Mouse (Mus musculus): ENCODE results near the gene Il17re. TPM values are rescaled to one million over a fixed set of nuclear protein-coding genes. Genes with fewer than 3 reads are reported as not detected.

The Il17re gene
- polyA plus RNA-seq (2015; fragmentation: Illumina TruSeq; extraction: RNeasy Lipid Tissue Mini Kit (QIAGEN cat#74804); ENCODE audit: insufficient read depth, low replicate concordance), result 0.30 TPM

GRCm38 (mm10) chr6:113457952-113458534, at the start of gene Il17re:
Gene Il17re, plus strand, starts transcription at chr6:113458484.

DNA sequence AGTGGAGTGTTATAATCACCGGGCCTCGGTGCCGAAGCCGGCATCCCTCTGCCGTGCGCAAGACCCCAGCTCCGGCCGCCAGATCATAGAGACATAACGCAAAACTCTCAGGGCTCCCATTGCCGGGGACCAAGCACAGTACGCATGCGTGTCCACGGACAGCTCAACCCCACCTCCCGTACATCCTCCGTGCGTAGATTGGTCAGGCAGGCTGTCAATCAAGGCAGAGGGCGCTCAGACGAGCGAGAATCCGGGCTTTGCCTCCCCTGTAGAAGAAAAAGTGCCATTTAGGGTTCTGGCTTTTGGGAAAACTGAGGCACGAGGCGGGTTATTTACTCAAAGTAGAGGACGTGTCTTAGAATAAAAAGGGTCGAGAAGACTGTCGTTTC, 39.1 kb upstream of the Il17re start, which contains the start of gene Rpusd3:
Gene Rpusd3 (minus strand): TSS at position 142 of the 389 bp plus-strand sequence.

GRCm38 (mm10) chr6:113435664-113436205, 22.5 kb upstream of the Il17re start, which contains the start of gene Cidec:
Gene Cidec, minus strand, starts transcription at chr6:113435760.

GRCm38 (mm10) chr6:113442442-113443090, 15.7 kb upstream of the Il17re start, which contains the start of gene Jagn1:
Gene Jagn1, plus strand, starts transcription at chr6:113442569.

DNA sequence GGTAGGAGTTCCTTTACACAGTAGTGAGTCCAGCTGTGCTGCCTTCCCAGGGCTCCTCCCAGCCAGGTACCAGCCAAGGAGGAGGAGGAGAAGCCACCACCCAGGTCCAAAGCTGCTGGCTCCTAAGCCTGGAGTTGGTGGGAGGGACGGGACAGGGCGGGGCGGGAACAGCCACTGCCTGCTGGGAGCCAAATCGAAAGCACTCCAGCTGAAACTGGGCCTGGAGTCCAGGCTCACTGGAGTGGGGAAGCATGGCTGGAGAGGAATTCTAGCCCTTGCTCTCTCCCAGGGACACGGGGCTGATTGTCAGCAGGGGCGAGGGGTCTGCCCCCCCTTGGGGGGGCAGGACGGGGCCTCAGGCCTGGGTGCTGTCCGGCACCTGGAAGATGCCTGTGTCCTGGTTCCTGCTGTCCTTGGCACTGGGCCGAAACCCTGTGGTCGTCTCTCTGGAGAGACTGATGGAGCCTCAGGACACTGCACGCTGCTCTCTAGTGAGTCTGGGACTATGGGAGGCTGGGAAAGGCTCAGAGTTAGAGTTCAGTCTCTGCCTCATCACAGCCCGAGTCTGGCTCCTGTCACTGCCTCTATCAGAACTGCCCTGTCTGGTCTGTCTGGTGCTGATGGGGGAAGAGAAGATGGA, 13.1 kb downstream of the Il17re start, which contains the start of gene Il17rc:
Gene Il17rc (plus strand): TSS at position 131 of the 640 bp plus-strand sequence.

GRCm38 (mm10) chr6:113483100-113483615, 24.9 kb downstream of the Il17re start, which contains the start of gene Creld1:
Gene Creld1, plus strand, starts transcription at chr6:113483297.

DNA sequence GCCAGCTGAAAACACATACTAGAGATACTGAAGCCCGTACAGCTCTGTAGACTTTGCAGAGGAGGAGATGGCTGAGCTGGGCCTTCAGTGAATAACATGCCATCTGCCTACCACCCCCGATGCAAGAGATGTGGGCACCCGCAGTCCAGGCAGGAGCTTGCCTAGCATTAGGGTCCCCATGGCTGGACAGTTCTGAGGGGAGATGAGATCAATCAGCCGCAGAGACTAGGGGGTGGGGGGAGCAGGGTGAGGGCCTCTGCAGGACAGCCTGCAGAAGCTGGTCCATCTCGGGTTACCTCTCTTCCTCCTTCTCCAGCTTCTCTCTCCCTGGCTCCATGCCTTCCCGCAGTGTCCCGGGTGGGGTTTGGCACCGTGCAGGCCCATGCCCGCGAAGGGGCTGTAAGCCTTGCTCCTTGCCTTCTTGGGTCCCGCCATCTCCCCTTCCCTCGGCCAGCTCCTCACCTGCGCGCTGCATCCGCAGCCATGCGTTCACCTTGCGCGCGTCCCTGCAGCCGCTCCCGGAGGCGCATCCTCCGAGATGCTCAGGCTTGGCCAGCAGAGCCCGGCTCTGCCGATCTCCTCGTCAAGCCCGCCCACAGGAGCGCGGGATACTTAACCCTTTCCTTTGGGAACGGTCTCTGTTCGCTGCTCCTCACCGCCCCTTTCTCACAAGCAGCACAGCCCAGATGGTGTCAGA, 43.3 kb downstream of the Il17re start, which contains the start of gene Prrt3:
Gene Prrt3 (minus strand): TSS at position 544 of the 697 bp plus-strand sequence.

Other genes with a start within 250 kb of the Il17re start
- gene Mtmr14, start 220.6 kb upstream of the Il17re start, polyA plus RNA-seq (2015; fragmentation: Illumina TruSeq; extraction: RNeasy Lipid Tissue Mini Kit (QIAGEN cat#74804); ENCODE audit: insufficient read depth, low replicate concordance), result 45.3 TPM
- 0.22 TPM for gene Cpne9, start 176.2 kb upstream of the Il17re start, polyA plus RNA-seq (2015; fragmentation: Illumina TruSeq; extraction: RNeasy Lipid Tissue Mini Kit (QIAGEN cat#74804); ENCODE audit: insufficient read depth, low replicate concordance)
- 28.8 TPM for gene Brpf1, start 151.3 kb upstream of the Il17re start, polyA plus RNA-seq (2015; fragmentation: Illumina TruSeq; extraction: RNeasy Lipid Tissue Mini Kit (QIAGEN cat#74804); ENCODE audit: insufficient read depth, low replicate concordance)
- gene Ogg1, start 131.5 kb upstream of the Il17re start, polyA plus RNA-seq (2015; fragmentation: Illumina TruSeq; extraction: RNeasy Lipid Tissue Mini Kit (QIAGEN cat#74804); ENCODE audit: insufficient read depth, low replicate concordance), result 8.3 TPM
- gene Camk1, start 114.5 kb upstream of the Il17re start, polyA plus RNA-seq (2015; fragmentation: Illumina TruSeq; extraction: RNeasy Lipid Tissue Mini Kit (QIAGEN cat#74804); ENCODE audit: insufficient read depth, low replicate concordance), result 26.1 TPM
- gene Tada3, start 80.6 kb upstream of the Il17re start, polyA plus RNA-seq (2015; fragmentation: Illumina TruSeq; extraction: RNeasy Lipid Tissue Mini Kit (QIAGEN cat#74804); ENCODE audit: insufficient read depth, low replicate concordance), result 7.6 TPM
- 323 TPM for gene Arpc4, start 80.4 kb upstream of the Il17re start, polyA plus RNA-seq (2015; fragmentation: Illumina TruSeq; extraction: RNeasy Lipid Tissue Mini Kit (QIAGEN cat#74804); ENCODE audit: insufficient read depth, low replicate concordance)
- gene Ttll3, start 69.2 kb upstream of the Il17re start, polyA plus RNA-seq (2015; fragmentation: Illumina TruSeq; extraction: RNeasy Lipid Tissue Mini Kit (QIAGEN cat#74804); ENCODE audit: insufficient read depth, low replicate concordance), result 14.6 TPM
- gene Rpusd3, start 39.1 kb upstream of the Il17re start, polyA plus RNA-seq (2015; fragmentation: Illumina TruSeq; extraction: RNeasy Lipid Tissue Mini Kit (QIAGEN cat#74804); ENCODE audit: insufficient read depth, low replicate concordance), result 3.2 TPM
- 1.0 TPM for gene Cidec, start 22.7 kb upstream of the Il17re start, polyA plus RNA-seq (2015; fragmentation: Illumina TruSeq; extraction: RNeasy Lipid Tissue Mini Kit (QIAGEN cat#74804); ENCODE audit: insufficient read depth, low replicate concordance)
- gene Jagn1, start 15.9 kb upstream of the Il17re start, polyA plus RNA-seq (2015; fragmentation: Illumina TruSeq; extraction: RNeasy Lipid Tissue Mini Kit (QIAGEN cat#74804); ENCODE audit: insufficient read depth, low replicate concordance), result 36.6 TPM
- 1.5 TPM for gene Il17rc, start 12.9 kb downstream of the Il17re start, polyA plus RNA-seq (2015; fragmentation: Illumina TruSeq; extraction: RNeasy Lipid Tissue Mini Kit (QIAGEN cat#74804); ENCODE audit: insufficient read depth, low replicate concordance)
- gene Creld1, start 24.8 kb downstream of the Il17re start, polyA plus RNA-seq (2015; fragmentation: Illumina TruSeq; extraction: RNeasy Lipid Tissue Mini Kit (QIAGEN cat#74804); ENCODE audit: insufficient read depth, low replicate concordance), result 8.4 TPM
- gene Prrt3, start 43.4 kb downstream of the Il17re start, polyA plus RNA-seq (2015; fragmentation: Illumina TruSeq; extraction: RNeasy Lipid Tissue Mini Kit (QIAGEN cat#74804); ENCODE audit: insufficient read depth, low replicate concordance), result not detected
- 72.2 TPM for gene Emc3, start 73.2 kb downstream of the Il17re start, polyA plus RNA-seq (2015; fragmentation: Illumina TruSeq; extraction: RNeasy Lipid Tissue Mini Kit (QIAGEN cat#74804); ENCODE audit: insufficient read depth, low replicate concordance)
- 7.1 TPM for gene Fancd2, start 73.2 kb downstream of the Il17re start, polyA plus RNA-seq (2015; fragmentation: Illumina TruSeq; extraction: RNeasy Lipid Tissue Mini Kit (QIAGEN cat#74804); ENCODE audit: insufficient read depth, low replicate concordance)
- gene Fancd2os, start 142.2 kb downstream of the Il17re start, polyA plus RNA-seq (2015; fragmentation: Illumina TruSeq; extraction: RNeasy Lipid Tissue Mini Kit (QIAGEN cat#74804); ENCODE audit: insufficient read depth, low replicate concordance), result not detected
- gene Brk1, start 146.3 kb downstream of the Il17re start, polyA plus RNA-seq (2015; fragmentation: Illumina TruSeq; extraction: RNeasy Lipid Tissue Mini Kit (QIAGEN cat#74804); ENCODE audit: insufficient read depth, low replicate concordance), result 231 TPM
- 31.5 TPM for gene Vhl, start 165.5 kb downstream of the Il17re start, polyA plus RNA-seq (2015; fragmentation: Illumina TruSeq; extraction: RNeasy Lipid Tissue Mini Kit (QIAGEN cat#74804); ENCODE audit: insufficient read depth, low replicate concordance)
- gene Irak2, start 180.0 kb downstream of the Il17re start, polyA plus RNA-seq (2015; fragmentation: Illumina TruSeq; extraction: RNeasy Lipid Tissue Mini Kit (QIAGEN cat#74804); ENCODE audit: insufficient read depth, low replicate concordance), result 46.2 TPM
- 67.1 TPM for gene Tatdn2, start 238.6 kb downstream of the Il17re start, polyA plus RNA-seq (2015; fragmentation: Illumina TruSeq; extraction: RNeasy Lipid Tissue Mini Kit (QIAGEN cat#74804); ENCODE audit: insufficient read depth, low replicate concordance)

All from spleen, adult 10 weeks (tissue).